Mouse (Mus musculus) neural tube, postnatal 0 days (tissue): ENCODE data around the gene Gm7361. TPM values are rescaled to one million over a fixed set of nuclear protein-coding genes. Genes with fewer than 3 reads are reported as not detected.

Source experiments
- polyA plus RNA-seq: library from polyadenylated mRNA; unstranded; fragments of >200 nt; fragmentation: Nextera tagmentation; extraction: Ambion mirVana; gene quantifications from 2 replicates; pipeline ENCODE4 v1.2.1, GENCODE M21; 2015

The Gm7361 gene
- 0.49 and 0.79 TPM in 2 replicates for polyA plus RNA-seq

DNA sequence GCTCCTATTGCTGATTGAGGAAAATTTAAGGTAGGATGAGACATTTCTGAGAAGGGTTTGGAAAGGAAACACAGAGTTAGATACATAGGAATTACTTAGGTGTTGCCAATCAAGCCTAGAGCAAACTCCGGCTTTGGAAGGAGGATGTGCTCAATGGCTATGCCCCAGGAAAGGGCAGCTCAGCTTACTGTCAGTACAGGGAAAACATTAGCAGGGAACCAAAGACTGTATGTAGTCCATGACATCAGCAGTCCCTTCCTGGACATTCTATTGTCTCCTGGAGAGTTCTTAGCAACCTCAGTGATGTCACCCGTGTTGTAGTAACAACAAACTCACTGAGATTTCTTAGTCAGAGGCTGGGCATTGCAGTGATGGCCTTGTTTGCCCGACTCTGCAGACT, at the start of gene Gm7361:
TSS of gene Gm7361 (plus strand) at position 301 of the 400 bp plus-strand sequence.

Other genes with a start within 250 kb of the Gm7361 start
- 0.12 and 0.19 TPM in 2 replicates for gene Gm5862, start 234.8 kb upstream of the Gm7361 start, polyA plus RNA-seq
- 0.26 and 0.34 TPM in 2 replicates for gene Speer4a, start 218.1 kb upstream of the Gm7361 start, polyA plus RNA-seq
- gene Gm7347, start 199.1 kb upstream of the Gm7361 start, polyA plus RNA-seq = 0.37 and 0.55 TPM in 2 replicates
- 0.25 TPM in 2 replicates for gene Gm10471, start 168.4 kb upstream of the Gm7361 start, polyA plus RNA-seq
- gene 5031410I06Rik, start 152.3 kb upstream of the Gm7361 start, polyA plus RNA-seq = 0.15 TPM in 1 of 2 replicates, not detected in the other
- gene Gm10220, start 136.3 kb upstream of the Gm7361 start, polyA plus RNA-seq = not detected in 2 replicates